Mouse (Mus musculus) frontal cortex, postnatal 14 days (tissue): ENCODE data around the gene Ptpn3.
A peak's percentile ranks its signal among the peaks of the same experiment; 100 is the strongest.

Experiments
- DNase-seq, 2 experiments: peaks; one replicate each; pipeline ENCODE4 v3.0.0; 2022; ENCODE audit warnings: low spot score in 2 of 2

Ptpn3 gene

GRCm38 (mm10) chr4:57168277-57168676, 133.4 kb downstream of the Ptpn3 start:
- no peak for DNase-seq

DNA sequence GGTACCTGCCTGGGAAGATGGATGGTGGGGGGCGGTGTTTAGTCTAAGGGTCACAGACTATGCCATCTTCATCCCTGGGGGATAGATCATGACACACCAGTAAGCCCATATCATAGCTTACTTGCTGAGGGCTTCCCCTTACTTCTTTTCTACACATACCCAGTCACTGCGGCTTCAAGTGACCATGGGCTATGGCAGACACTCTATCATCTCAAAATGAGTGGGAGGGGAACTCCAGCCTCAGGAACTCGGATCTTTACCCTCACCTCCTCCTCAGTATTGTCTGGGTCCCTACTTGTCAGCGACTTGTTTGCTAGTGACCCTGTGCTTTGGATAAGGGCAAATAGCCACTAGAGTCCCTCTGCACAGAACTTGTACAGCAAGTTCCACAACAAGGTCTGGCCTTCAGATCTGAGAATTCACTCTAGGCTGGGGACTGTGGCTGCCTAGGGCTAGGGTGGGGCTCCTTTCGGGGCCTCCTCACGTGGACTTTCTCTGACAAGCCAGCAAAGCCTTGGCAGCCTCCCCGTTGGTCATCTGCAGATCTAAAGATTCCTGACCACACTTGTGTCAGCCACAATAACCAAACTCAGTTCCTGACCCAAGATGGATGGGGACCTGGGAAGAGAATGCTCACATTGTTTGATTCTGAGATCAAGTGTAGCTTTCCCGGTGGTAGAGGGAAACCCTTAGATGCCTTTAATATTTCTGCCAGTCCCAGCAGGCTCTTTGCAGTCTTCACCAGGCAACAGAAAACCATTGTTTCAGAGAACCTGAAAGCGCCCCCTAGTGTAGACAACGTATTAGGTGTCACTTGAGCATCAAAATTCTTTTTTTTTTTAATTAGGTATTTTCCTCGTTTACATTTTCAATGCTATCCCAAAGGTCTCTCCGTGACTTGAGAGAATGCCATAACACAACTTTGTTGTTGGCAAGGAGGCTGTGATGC, 134.4 kb downstream of the Ptpn3 start:
- no peak for DNase-seq

DNA sequence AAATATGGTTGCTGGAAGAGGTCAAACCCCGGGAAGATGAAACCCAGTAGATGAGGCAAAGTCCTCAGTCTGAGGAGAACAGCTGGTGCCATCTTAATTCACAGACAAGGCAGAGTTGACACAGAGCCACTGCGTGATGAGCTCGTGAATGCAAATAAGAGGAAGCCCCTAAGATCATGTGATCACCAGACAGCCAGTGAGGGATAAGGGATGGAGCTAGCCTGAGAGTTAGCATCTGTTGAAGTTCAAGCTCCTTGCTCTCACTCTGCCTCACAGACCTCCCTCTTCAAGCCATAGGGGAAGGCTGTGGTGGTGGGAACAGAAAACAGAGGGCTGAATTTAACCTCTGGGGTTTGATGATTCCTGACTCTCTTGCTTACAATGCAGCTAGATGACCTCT, 136.0 kb downstream of the Ptpn3 start:
- no peak for DNase-seq

DNA sequence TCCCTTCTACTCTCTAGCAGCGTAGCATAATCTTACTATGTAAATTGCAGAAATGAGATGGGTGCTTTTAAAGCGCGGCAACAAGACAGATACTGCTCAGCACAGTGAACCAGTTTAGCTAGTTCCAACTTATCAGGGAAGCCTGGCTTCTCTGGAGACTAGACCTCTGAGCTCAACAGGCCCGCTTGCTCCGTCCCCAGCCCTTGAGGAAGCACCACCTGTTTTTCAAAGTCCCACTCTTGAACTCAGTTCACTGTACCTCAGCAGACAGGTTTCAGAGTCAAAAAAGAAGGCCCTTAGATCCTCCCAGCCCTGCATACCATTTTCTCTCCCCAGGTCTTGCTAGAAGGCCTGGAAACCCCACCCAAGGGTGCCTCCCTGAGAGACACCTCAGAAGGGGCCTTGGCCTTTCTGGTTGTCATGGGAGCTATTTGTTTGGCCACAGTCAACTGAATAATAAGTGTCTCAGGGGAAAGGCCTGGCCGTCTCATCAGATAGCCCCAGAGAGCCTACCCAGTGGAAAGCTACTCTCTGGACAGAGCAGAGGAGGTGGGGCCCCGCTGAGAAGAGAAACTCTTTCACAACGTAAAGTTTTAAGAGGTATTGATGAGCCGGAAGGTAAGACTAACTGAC, 136.9 kb downstream of the Ptpn3 start:
- no peak for DNase-seq

GRCm38 (mm10) chr4:57162789-57163722, 138.6 kb downstream of the Ptpn3 start:
- DNase-seq = no peak

- no peak for DNase-seq
Observed at GRCm38 (mm10) chr4:57160571-57160970, 141.1 kb downstream of the Ptpn3 start.

GRCm38 (mm10) chr4:57156549-57157169, 145.0 kb downstream of the Ptpn3 start:
- no peak for DNase-seq

DNA sequence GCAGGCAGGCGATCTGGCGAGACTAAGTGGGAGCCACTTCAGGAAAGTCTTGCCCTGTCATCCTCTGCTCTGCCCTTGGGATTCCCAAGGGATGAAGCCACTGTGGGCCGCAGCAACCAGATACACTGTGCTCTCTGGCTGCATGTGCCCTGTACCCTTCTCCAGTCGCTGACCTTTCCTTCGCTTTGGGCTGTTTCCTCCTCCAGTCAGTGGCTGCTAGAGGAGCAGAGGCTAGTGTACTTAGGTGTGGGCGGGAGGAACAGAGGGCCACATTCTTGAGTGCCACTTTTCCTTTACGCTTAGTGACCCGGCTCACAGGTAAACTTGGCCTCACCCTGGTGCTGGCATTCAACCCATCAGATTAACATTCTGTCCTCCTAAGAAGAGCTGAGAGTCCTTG, 147.8 kb downstream of the Ptpn3 start:
- DNase-seq = no peak

GRCm38 (mm10) chr4:57153068-57153835, 148.4 kb downstream of the Ptpn3 start:
- no peak for DNase-seq

DNA sequence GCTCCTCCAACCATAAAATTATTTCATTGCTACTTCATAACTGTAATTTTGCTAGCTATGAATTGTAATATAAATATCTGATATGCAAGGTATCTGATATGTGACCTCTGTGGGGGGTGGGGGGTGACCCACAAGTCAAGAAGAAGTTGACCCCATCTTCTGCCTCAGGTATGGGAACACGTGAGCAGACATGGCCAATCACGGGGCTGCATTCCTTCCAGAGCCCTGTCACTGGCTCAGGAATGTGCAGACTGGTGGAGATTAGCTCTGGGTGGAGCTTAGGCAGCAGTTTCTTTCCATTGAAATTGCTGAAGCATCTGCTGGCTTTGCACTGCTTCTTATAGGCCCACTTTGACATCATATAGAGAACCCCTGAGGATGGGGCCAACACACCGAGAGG, 153.5 kb downstream of the Ptpn3 start:
- DNase-seq = no peak

DNA sequence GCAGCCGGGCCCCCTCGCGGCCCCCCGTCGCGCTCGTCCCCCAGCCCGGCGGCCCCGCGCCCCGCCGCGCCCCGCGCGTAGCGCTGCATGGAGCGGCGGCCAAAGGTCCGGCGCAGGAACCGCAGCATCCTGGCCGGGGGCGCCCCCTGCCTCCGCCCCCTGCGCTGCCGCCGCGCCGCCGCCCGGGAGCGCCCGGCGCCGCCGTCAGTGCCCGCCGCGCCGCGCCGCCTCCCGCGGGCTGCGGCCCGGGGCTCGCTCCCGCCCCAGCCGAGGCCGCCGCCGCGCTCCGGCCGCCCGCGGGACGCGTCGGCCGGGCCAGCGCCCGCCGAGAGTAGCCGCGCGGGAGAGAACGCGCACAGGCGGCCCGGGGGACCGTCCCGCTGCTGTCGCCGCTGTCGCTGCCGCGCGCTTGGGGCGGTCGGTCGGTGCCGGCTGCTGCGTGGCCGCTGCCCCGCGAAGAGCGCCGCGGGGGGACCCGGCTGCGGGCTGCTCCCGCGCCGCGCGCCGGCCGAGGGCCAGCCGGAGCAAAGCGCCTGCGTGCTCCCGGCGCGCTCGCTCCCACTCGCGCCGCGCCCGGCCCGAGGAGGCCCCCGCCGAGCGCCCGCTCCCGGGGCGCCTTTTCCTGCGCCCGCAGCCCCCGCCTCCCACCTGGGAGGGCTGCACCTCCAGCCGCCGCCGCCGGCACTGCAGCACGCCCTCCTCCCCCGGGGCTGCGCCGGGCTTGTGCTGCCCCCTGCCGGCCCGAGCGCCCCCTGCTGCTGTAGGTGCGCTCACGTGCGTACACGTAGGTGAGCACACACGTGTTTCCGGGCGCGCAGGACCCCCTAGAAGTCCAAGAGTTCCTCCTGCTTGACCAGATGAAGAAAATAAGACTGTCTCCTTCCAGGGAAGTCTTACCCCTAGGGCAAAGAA, 158.4 kb downstream of the Ptpn3 start, which contains the start of gene Epb41l4b:
Gene Epb41l4b, minus strand, starts transcription at position 412 of the 912 bp plus-strand sequence.
- DNase-seq = peak; percentile 47 to 65

DNA sequence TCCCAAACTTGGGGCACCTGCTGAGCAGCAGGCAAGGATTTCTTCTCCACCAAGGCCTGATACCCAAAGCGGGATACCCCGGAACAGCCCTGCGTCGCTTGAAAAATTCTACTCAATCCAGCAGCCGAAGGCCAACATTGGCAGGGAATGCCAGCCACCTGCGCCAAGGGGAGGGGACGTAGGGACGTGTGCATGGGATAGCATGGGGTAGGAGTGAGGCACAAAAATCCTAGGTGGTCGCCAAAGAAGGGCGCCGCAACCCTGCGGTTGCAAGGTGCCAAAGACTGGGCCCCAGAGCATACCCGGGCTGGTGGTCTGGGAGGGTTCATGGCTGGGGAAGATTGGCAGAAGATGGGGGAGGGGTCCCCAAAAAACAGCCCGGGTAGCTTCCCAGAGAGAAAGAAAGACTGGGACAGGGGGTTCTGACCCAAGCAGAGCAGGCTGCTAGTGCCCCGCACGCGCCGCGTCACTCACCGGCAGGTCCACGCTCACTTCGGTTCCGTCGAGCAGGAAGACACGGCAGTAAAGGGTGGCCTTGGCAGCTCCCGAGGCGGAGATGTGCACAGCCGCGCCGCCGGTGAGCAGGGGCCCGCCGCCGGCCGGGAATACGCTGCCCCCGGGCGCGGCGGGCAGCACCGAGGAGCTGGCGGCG, 159.1 kb downstream of the Ptpn3 start:
- no peak for DNase-seq

DNA sequence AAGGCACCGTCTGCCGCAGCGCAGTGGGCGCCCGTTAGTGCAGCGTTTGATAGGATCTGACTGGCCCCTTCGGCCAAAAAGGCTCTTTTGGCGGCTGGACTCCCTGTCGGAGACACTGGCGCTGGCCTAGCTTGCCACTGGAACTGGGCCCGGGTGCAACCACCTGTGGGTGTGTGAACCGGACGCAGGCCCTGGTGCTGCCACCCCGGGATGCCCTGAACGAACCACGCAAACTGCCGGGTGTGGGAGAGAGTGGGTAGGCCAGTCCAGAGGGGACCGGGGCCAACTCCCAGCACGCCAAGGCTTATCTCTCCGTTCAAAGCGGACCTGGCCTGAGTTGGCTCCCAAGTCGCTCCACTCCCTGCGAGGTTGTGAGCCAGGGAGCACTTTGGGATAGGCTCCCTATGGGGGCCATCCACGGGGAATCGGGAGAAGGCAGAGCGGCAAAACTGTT, 159.7 kb downstream of the Ptpn3 start:
- no peak for DNase-seq

DNA sequence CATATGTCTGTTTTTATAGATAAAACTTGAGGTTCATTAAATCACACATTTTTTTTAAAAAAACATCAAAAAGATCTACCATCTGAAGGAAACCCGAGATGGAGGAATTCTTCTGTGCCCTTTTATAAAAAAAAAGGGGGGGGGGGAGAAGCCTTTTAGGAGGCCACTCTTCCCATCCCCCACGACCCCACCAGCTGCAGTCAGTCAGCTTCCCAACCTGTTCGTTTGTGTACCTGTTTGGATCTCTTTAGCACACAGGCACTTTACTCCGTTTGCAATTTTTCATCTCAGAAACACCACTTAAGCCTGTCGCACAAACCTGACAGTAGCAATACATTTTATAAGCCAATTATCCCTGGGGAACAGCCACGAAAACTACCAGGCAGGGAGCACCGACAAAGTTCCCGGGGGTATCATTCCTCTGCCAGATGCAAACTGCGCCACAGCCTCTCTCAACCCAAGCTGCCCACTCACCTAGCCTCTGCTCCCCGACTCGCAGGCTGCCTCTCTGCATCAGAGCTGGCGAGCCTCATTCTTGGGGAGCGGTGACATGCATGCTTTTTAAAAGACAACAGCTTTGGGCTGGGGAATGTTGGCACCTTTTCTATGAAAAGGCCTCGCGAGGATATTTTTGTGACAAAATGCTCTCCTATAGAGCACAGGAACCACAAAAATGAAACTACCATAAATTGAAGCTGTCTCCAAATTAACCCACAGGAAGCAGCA, 160.5 kb downstream of the Ptpn3 start:
- no peak for DNase-seq
